Mouse (Mus musculus) forebrain, postnatal 0 days (tissue): ENCODE measurements at regions not wholly inside any gene's neighbourhood (a gene's known extent, or its start where the extent isn't known, plus 50 kb on each side); places are given as distances from the start of the nearest gene placed in this dataset.

Source experiments
- ATAC-seq: fragments of 200-750 bp; cut with Nextera tagmentation; 2 replicates; pipeline ENCODE4 v1.8.0; 2017; ENCODE audit warnings: mild to moderate bottlenecking, moderate library complexity
- DNase-seq: peaks from one replicate; pipeline ENCODE4 v3.0.0-alpha.2; 2015
- H3K27ac ChIP-seq: fragments of 300-500 bp; sonication (generic); 2 replicates; pipeline ENCODE4 v1.5.1; 2014; ENCODE audit warnings: low read depth, mild to moderate bottlenecking, antibody characterized with exemption, low read length, moderate library complexity, mixed read lengths
- H3K27me3 ChIP-seq: fragments of 300-500 bp; sonication (generic); 2 replicates; pipeline ENCODE4 v1.6.1; 2014; ENCODE audit warnings: mild to moderate bottlenecking, low read length, mixed read lengths; ENCODE audit not compliant: insufficient read depth
- H3K36me3 ChIP-seq: fragments of 300-500 bp; sonication (generic); 2 replicates; pipeline ENCODE4 v1.6.1; 2014; ENCODE audit warnings: mild to moderate bottlenecking, moderate library complexity; ENCODE audit not compliant: insufficient read depth
- H3K4me1 ChIP-seq: fragments of 300-500 bp; sonication (generic); 2 replicates; pipeline ENCODE4 v1.6.1; 2014; ENCODE audit warnings: antibody characterized with exemption; ENCODE audit not compliant: insufficient read depth
- H3K4me2 ChIP-seq: fragments of 300-500 bp; sonication (generic); 2 replicates; pipeline ENCODE4 v1.6.1; 2014; ENCODE audit warnings: low read depth, mild to moderate bottlenecking, moderate library complexity
- H3K4me3 ChIP-seq: fragments of 300-500 bp; sonication (generic); 2 replicates; pipeline ENCODE4 v1.5.1; 2014; ENCODE audit warnings: low read depth, low read length, mixed read lengths
- H3K9ac ChIP-seq: fragments of 300-500 bp; sonication (generic); 2 replicates; pipeline ENCODE4 v1.6.1; 2014; ENCODE audit warnings: mild to moderate bottlenecking
- H3K9me3 ChIP-seq: fragments of 300-500 bp; sonication (generic); 2 replicates; pipeline ENCODE4 v1.6.1; 2016; ENCODE audit warnings: low read length
- CTCF ChIP-seq: sonication (generic); IDR thresholded peaks from 2 replicates; pipeline ENCODE4 v1.5.1; 2016; ENCODE audit warnings: antibody characterized with exemption, control low read depth, low read depth
- WGBS: fragments of 180-500 bp; shearing (Covaris S2); extraction: QIAGEN DNeasy Blood & Tissue Kit; methylation state at CpG from one replicate; pipeline ENCODE4 v1.1.7; 2014; 5-methylcytosine and 5-hydroxymethylcytosine counted together

DNA sequence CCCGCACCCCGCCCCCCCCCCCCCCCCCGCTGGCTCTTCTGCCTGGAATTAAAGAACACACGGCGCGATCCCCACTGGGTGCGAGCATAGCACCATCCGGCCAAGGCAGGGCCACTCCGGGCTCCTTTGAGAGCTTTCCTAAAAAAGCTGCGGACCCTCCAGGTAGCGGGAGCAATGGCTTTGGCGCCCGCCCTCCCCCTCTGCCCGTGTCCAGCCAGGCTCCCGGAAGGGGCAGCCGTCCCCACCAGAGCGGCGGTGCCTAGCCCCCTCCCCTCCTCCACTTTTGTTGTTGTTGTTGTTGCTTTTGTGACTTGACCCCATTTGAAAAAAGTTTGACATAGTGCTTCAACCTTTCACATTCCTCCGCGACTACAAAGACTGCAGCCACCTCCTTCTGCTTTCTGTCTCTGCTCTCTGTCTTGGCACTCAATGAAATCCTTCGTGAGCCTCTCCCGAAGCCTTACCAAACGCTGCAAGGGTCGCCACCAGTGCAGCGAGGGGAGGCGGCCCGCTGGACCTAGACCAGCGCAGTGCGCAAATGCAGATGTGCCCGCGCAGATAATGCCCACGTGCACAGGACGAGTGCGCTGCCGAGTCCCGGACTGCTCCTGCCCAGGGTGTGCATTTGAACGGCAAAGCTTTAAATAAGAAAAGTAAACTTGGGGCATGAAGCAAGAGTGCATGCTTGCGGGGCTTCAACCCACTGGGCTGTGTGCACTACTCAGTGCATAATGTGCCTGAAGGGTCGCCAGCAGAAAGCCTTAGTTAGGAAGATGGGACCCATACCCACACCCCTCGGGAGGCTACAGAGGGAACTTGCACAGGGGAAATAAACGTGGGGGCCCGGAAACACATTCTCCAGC lies 179.0 kb upstream of the Xlr start:
- no peak overlapping the region for H3K27ac ChIP-seq
- H3K9ac ChIP-seq: no peak overlapping the region
- no peak for ATAC-seq
- 27% methylated on average over 34 of the region's 42 CpGs for WGBS
- peak overlapping the region; percentile 63 for H3K4me2 ChIP-seq
- H3K4me1 ChIP-seq: no peaks in the 10 kb centered on the region
- DNase-seq: no peak
- no peak for TF ChIP-seq CTCF
- H3K9me3 ChIP-seq: no peaks in the 10 kb centered on the region
- H3K27me3 ChIP-seq: no peaks in the 10 kb centered on the region
- peak overlapping the region; percentile 32 for H3K4me3 ChIP-seq
- H3K36me3 ChIP-seq: no peaks in the 10 kb centered on the region

DNA sequence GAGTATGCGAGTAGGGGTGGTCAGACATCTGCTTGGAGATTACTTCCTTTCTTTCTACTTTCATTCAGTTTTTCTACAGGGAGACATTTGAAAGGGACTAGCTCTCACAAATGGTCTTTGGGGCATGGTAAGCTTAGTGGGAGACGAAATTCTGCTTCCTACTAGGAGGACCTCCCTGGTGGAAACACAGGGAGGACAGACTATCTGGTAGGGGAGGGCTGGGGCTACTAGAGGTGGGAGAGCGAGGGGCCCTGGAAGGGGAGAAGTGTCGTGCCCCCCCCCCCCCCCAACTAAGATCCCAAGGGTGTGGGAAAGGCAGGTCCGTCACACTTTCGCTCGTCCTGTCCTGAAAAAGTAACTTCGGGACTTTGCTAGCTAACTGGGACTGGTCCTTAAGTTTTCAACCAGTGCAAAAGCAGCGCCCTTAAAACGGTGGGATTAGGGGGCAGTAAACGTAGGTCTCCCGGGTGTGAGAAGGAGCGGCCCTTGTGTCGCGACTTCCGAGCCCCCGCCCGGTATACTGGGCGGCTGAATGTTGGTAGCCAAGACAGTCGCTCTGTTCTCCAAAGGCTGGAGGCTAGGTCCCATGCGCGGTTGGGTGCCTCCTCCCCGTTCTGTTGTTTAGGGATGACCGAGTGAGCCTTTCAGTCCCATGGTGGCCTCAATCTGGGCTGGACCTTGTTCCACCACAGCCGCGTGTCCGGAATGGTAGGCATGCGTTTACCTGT lies 178.2 kb upstream of the Xlr start:
- Histone ChIP-seq H3K9ac (no peak overlapping the region), H3K36me3 (no peaks in the 10 kb centered on the region), H3K4me1 (no peaks in the 10 kb centered on the region), H3K4me2 (peak overlapping the region; percentile 63), H3K4me3 (peak overlapping the region; percentile 32), H3K27me3 (no peaks in the 10 kb centered on the region), H3K9me3 (no peaks in the 10 kb centered on the region), H3K27ac (no peak overlapping the region)
- TF ChIP-seq CTCF: no peak
- WGBS: 31% methylated on average over 28 of the region's 28 CpGs
- DNase-seq: no peak
- ATAC-seq: no peak

DNA sequence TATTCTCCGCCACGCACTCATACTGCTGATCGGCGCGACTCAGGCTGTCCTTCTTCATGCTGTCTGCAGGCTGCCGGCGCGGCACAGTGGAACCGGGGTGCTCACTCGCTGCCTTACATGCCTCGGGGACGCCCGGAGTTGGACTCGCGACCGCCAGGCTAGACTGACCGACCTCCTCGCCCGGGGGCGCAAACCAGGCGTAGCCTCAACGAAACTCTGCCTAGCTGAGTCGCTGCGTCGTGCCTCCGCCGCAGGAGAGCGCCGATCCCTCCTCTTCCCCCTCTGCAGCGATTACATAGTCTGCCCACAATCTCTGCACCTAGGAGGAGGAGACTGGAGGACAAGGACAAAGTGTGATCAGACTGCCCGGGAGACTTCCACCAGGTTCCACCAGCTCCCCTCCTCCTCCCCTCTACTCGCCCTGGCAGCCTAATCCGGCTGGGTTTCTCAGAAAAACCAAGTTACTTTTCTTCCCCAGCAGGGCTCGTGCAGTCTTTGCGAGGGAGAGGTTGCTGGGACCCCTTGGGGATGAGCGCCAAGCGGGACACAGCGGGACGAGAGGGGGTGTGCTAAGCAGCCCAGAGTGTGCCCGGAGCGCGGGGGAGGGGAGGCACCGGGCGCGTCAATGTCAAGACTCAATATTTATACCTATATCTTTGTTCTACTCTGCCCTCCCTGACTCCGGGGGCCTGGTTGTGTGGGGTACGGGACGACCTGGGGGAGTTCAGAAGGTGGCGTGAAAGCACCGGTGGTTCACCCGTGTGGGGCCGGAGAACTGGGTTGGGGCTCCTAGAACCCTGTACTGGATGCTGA lies 177.4 kb upstream of the Xlr start:
- Histone ChIP-seq H3K27ac (no peak overlapping the region), H3K4me3 (peak overlapping the region; percentile 32), H3K4me2 (peak overlapping the region; percentile 63), H3K4me1 (no peaks in the 10 kb centered on the region), H3K36me3 (no peaks in the 10 kb centered on the region), H3K9me3 (no peaks in the 10 kb centered on the region), H3K27me3 (no peaks in the 10 kb centered on the region), H3K9ac (no peak overlapping the region)
- no peak for TF ChIP-seq CTCF
- ATAC-seq (peak; percentile 36), DNase-seq (peak; percentile 0)
- WGBS: 36% methylated on average over 51 of the region's 52 CpGs
